Mouse (Mus musculus): ENCODE measurements around the gene Cdhr2. TPM values are rescaled to one million over a fixed set of nuclear protein-coding genes. Genes with fewer than 3 reads are reported as not detected.

Cdhr2 gene
- polyA plus RNA-seq, 1 experiment = 0.29 TPM

GRCm38 (mm10) chr13:54766192-54766768 is 65.0 kb downstream of the Cdhr2 start, which contains the start of gene Sncb:
Sncb (minus strand) TSS chr13:54766595.
- peak within 1 kb of the TSS; percentile 96 for H3K4me3 ChIP-seq (ENCODE audit: insufficient read depth, low read length)
- H3K4me1 ChIP-seq (ENCODE audit: control insufficient read depth, insufficient read depth, low read length) = peaks cover 2% of the 10 kb centered on the region; the same call in 1 of the 2 replicates
- peak; percentile 89 for TF ChIP-seq POLR2A (IDR thresholded peaks at IDR 0.05; ENCODE audit: extremely low read depth, insufficient read depth, low read length)
- peak; percentile 34 for TF ChIP-seq CTCF (IDR thresholded peaks at IDR 0.05; ENCODE audit: extremely low read depth, insufficient read depth, low read length)
- H3K27ac ChIP-seq (ENCODE audit: insufficient read depth, low read length) = peak within 1 kb of the TSS; percentile 79

DNA sequence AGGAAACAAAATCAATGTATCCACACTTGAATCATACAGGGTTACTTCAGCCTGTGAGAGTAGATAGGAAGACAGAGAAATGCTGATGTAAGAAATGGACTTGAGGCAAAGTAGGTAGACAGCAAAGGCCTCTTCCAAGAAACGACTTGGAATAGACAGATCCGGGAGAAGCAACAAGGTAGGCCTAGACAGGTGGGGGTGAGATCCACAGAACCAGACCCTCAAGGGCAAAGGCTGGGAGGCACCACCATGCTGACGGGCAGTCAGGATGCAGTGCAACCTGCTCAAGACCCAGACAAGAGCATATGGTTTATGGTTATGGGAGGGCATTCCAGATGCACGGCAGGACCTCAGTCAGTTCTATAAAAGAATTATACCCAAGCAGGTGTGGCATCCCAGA is 65.8 kb downstream of the Cdhr2 start:
- Histone ChIP-seq H3K27ac (ENCODE audit: insufficient read depth, low read length) (peak overlapping the region; percentile 6; the same call in 1 of the 2 replicates), H3K4me3 (ENCODE audit: insufficient read depth, low read length) (peak overlapping the region; percentile 96), H3K4me1 (ENCODE audit: control insufficient read depth, insufficient read depth, low read length) (peaks cover 2% of the 10 kb centered on the region; the same call in 1 of the 2 replicates)
- no peak for TF ChIP-seq CTCF (IDR thresholded peaks at IDR 0.05; ENCODE audit: extremely low read depth, insufficient read depth, low read length)
- TF ChIP-seq POLR2A (IDR thresholded peaks at IDR 0.05; ENCODE audit: extremely low read depth, insufficient read depth, low read length) = no peak

- no peak overlapping the region for H3K4me3 ChIP-seq (ENCODE audit: insufficient read depth, low read length)
- TF ChIP-seq POLR2A (IDR thresholded peaks at IDR 0.05; ENCODE audit: extremely low read depth, insufficient read depth, low read length) (no peak), CTCF (IDR thresholded peaks at IDR 0.05; ENCODE audit: extremely low read depth, insufficient read depth, low read length) (no peak)
- peaks cover 4% of the 10 kb centered on the region for H3K4me1 ChIP-seq (ENCODE audit: control insufficient read depth, insufficient read depth, low read length)
- H3K27ac ChIP-seq (ENCODE audit: insufficient read depth, low read length) = no peak overlapping the region
Observed at GRCm38 (mm10) chr13:54780592-54780991, 79.3 kb downstream of the Cdhr2 start.

DNA sequence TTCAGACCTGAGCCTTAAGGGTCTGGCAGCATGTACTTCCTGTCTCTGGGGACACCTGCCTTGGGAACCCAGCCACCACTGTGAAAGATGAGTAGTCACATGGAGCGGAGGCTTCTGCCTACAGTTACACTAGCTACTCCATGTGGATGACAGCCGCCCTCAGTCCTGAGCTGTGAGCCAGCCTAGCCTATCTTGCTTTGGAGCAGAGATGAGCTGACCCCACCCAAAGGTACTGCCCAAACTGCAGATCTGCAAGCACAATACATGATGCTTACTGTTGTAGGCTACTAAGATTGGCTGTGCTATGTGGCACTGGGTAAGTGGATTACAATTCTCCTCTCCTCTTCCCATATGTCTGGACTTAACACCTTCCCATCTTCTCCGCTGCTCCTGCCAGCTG is 79.8 kb downstream of the Cdhr2 start:
- Histone ChIP-seq H3K27ac (ENCODE audit: insufficient read depth, low read length) (no peak overlapping the region), H3K4me1 (ENCODE audit: control insufficient read depth, insufficient read depth, low read length) (peaks cover 4% of the 10 kb centered on the region), H3K4me3 (ENCODE audit: insufficient read depth, low read length) (no peak overlapping the region)
- TF ChIP-seq POLR2A (IDR thresholded peaks at IDR 0.05; ENCODE audit: extremely low read depth, insufficient read depth, low read length) (no peak), CTCF (IDR thresholded peaks at IDR 0.05; ENCODE audit: extremely low read depth, insufficient read depth, low read length) (no peak)

GRCm38 (mm10) chr13:54783235-54783634 is 82.0 kb downstream of the Cdhr2 start:
- no peak for TF ChIP-seq POLR2A (IDR thresholded peaks at IDR 0.05; ENCODE audit: extremely low read depth, insufficient read depth, low read length)
- no peak for TF ChIP-seq CTCF (IDR thresholded peaks at IDR 0.05; ENCODE audit: extremely low read depth, insufficient read depth, low read length)

DNA sequence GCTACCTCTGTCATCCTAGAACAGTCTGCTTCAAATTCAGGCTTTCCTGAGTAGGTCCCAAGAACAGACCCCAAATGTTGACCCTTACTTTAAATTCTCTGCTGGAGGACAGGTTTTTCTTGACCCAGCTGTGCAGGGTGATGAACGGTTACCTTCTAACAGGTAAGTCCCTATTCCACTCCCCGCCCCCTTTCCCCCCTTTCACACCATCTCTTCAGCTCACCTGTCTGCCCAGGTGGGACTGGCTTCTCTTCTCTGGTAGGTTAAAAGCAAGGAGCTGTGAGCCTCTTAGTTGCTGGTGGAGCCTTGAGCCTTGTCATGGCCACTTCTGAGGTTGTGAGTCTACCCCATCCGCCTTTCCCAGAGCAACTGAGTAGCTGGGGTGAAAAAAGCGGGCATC is 82.4 kb downstream of the Cdhr2 start, which contains the start of gene Eif4e1b:
TSS of gene Eif4e1b (plus strand) at position 301 of the 400 bp plus-strand sequence.
- no peak within 1 kb of the TSS for H3K27ac ChIP-seq (ENCODE audit: insufficient read depth, low read length)
- H3K4me3 ChIP-seq (ENCODE audit: insufficient read depth, low read length) = no peak within 1 kb of the TSS
- peaks cover 4% of the 10 kb centered on the region for H3K4me1 ChIP-seq (ENCODE audit: control insufficient read depth, insufficient read depth, low read length)
- TF ChIP-seq POLR2A (IDR thresholded peaks at IDR 0.05; ENCODE audit: extremely low read depth, insufficient read depth, low read length) (no peak), CTCF (IDR thresholded peaks at IDR 0.05; ENCODE audit: extremely low read depth, insufficient read depth, low read length) (no peak)

More at GRCm38 (mm10) chr13:54783235-54783634, 82.0 kb downstream of the Cdhr2 start:
- Histone ChIP-seq H3K4me3 (ENCODE audit: insufficient read depth, low read length) (no peak overlapping the region), H3K4me1 (ENCODE audit: control insufficient read depth, insufficient read depth, low read length) (peaks cover 4% of the 10 kb centered on the region), H3K27ac (ENCODE audit: insufficient read depth, low read length) (no peak overlapping the region)

Other genes with a start within 250 kb of the Cdhr2 start
- 24.5 and 24.7 TPM in 2 replicates for gene Thoc3, start 232.6 kb upstream of the Cdhr2 start, polyA plus RNA-seq (2012; rRNA removed)
- 18.8 and 19.7 TPM in 2 replicates for gene Simc1, start 197.7 kb upstream of the Cdhr2 start, polyA plus RNA-seq (2012; rRNA removed)
- 173 and 181 TPM in 2 replicates for gene 4833439L19Rik, start 136.0 kb upstream of the Cdhr2 start, polyA plus RNA-seq (2012; rRNA removed)
- gene Arl10, start 126.4 kb upstream of the Cdhr2 start, polyA plus RNA-seq (2012; rRNA removed) = 20.1 and 20.4 TPM in 2 replicates
- 25.4 and 26.0 TPM in 2 replicates for gene Nop16, start 111.4 kb upstream of the Cdhr2 start, polyA plus RNA-seq (2012; rRNA removed)
- gene Higd2a, start 111.3 kb upstream of the Cdhr2 start, polyA plus RNA-seq (2012; rRNA removed) = 238 and 245 TPM in 2 replicates
- 284 and 289 TPM in 2 replicates for gene Cltb, start 90.1 kb upstream of the Cdhr2 start, polyA plus RNA-seq (2012; rRNA removed)
- 30.7 and 34.6 TPM in 2 replicates for gene Faf2, start 79.7 kb upstream of the Cdhr2 start, polyA plus RNA-seq (2012; rRNA removed)
- gene Rnf44, start 7.6 kb upstream of the Cdhr2 start, polyA plus RNA-seq (2012; rRNA removed) = 129 and 131 TPM in 2 replicates
- gene Gprin1, start 48.4 kb downstream of the Cdhr2 start, polyA plus RNA-seq (2012; rRNA removed) = 57.2 and 62.1 TPM in 2 replicates
- gene Sncb, start 65.1 kb downstream of the Cdhr2 start, polyA plus RNA-seq (2012; rRNA removed) = 734 and 773 TPM in 2 replicates
- not detected in 2 replicates for gene Eif4e1b, start 82.5 kb downstream of the Cdhr2 start, polyA plus RNA-seq (2012; rRNA removed)
- gene Tspan17, start 87.9 kb downstream of the Cdhr2 start, polyA plus RNA-seq (2012; rRNA removed) = 75.7 and 78.9 TPM in 2 replicates
- gene Unc5a, start 247.9 kb downstream of the Cdhr2 start, polyA plus RNA-seq (2012; rRNA removed) = 62.2 and 66.0 TPM in 2 replicates

All from cortical plate, adult 2 months (tissue).